Mouse (Mus musculus) ovary, postnatal 36 days (tissue): ENCODE results near the gene Dlx3.

Source experiments
- DNase-seq: peaks from one replicate; pipeline ENCODE4 v3.0.0; 2022; ENCODE audit warnings: low spot score, mixed read lengths

Gene Dlx3

GRCm38 (mm10) chr11:95119990-95120632 lies at the start of gene Dlx3:
TSS of gene Dlx3 (plus strand) at chr11:95120119.
- peak; percentile 32 for DNase-seq

DNA sequence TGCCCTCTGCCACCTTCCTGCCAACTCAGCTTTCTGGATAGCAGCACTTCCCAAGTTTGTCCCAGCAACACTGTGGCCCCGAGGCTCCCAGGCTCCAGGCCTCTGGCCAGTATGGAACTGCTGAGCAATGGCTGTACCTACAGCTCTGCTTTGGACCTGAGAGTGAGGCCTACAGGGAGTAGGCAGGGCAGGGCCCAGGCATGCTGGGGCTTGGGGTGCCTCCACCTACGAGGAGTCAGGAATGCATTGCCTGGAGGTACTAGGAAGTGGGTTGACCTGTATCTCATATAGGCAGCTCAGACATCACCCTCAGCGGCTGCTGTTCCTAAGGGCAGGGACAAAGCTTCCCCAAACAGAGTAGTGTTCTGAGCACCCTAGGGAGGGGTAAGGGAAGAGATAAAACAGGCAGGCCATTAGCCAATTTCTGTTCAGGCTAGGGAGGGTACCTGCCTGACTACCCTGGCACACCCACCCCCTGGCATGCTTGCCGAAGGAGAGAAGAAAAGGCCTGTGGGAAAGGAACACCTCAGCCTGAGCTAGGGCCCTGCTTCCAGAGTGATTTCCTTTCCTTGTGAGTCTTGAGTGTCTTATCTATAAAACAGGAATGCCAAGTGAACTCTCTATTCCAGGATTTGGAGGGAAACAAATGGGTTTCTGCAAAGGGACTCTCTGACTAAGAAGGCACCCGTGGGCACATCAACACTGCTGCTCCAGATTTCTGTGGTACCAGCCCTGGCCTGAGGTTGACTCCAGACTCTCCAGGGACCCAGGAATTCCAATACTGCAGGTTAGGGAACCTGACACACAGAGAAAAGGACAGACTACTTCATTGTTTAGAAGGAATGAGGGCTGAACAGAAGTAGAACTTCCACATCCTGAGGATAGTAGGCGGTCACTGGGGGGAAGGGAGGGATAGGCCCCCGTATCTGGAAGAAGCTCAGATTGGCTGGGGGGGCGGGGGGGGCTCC lies 49.5 kb upstream of the Dlx3 start:
- no peak for DNase-seq

DNA sequence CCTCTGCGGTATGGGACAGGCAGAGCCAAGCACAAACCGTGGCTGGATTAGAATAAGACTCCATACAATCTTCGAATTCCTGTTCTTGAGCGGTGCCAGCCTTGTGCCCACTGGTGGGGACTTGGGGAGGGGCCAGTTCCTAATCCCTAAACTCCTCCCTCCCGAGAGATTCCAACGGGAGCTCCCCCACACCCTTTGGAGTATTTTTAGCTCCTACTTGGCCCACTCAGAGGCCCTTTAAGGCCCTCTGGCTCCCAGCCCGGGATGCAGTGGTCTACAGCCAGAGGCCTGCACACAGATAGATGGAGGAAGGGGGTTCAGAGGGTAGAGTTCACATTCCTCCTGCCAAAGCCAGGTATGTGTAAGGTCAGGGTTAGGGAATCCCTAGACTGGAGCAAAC lies 48.7 kb upstream of the Dlx3 start:
- DNase-seq = peak; percentile 32

DNA sequence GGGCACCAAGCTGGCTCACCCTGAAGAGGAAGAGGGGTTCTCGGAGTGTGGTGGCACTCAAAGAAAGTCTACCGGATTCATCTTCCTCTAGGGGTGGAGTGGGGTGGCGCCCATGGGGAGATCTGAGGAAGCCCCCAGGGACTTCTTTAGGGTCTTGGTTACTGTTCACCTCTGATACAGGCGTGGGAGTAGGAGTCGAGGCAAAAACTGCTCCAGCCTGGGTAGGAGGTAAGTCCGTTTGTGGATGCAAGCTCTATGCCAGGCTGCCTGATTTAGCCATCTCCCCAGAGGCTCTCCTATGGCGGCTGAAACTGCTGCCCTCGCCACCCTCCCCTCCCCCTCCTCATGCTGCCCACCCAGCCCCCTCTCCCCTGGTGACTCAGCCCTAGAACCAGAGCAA lies 47.8 kb upstream of the Dlx3 start:
- no peak for DNase-seq

DNA sequence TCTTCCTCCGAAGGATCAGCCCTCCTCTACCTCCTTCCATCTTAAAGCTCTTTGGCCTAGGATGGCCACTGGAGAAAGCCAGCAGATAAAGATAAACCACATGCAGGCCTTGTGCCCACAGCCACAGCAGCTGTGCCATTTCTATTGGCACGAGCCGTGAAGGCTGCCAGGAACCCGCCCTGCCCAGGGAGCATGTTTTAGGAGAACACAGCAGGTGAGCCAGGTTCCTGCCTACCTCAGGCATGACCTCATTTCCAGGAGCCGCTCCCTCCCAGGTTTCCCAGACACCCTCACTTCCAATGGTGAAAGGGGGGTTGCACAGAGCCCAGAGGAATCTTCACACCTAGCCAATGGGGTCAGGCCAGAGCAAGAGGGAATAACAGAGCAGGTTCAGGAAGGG lies 47.1 kb upstream of the Dlx3 start:
- peak; percentile 30 for DNase-seq

- DNase-seq = no peak
Observed at GRCm38 (mm10) chr11:95073835-95074234, 46.1 kb upstream of the Dlx3 start.

GRCm38 (mm10) chr11:95074694-95075093 lies 45.2 kb upstream of the Dlx3 start:
- no peak for DNase-seq

DNA sequence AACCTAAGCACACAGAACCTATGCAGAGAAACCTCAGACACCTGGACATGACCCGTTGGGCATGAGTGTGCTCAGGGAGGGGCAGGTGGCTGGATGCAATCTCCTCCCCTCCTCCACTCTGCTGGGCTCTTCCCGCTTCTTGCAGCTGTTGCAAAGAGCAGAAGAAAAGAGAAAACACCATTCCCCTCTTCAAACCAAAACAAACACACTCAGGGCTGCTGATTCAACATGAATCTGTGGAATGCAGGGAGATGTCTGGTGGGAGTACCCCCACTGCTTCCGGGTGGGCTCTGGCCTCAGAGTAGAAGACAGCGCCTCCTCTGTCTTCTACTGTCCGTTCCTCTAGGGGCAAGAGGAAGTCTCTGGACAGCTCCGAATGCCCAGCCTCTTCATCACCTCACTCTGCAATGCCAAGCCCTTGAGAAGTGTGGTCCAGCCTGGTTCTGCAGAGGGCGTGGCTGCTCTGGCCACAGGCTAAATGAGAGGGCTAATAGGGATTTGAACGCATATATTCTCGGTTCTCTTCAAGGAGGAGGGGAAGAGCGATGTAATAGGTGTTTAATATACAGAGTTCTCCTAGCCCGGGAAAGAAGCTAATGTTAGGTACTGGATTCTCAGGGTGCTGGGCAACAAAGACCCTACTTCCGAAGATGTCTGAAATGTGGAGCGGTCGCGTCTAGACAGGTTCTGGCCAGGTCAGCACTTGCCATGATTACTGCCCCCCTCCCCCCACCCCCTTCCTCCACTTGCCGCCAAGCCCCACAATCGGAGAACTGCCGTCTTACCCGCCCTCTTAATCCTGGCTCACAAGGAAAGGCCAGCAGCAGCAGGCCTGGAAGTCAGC lies 44.5 kb upstream of the Dlx3 start:
- no peak for DNase-seq

DNA sequence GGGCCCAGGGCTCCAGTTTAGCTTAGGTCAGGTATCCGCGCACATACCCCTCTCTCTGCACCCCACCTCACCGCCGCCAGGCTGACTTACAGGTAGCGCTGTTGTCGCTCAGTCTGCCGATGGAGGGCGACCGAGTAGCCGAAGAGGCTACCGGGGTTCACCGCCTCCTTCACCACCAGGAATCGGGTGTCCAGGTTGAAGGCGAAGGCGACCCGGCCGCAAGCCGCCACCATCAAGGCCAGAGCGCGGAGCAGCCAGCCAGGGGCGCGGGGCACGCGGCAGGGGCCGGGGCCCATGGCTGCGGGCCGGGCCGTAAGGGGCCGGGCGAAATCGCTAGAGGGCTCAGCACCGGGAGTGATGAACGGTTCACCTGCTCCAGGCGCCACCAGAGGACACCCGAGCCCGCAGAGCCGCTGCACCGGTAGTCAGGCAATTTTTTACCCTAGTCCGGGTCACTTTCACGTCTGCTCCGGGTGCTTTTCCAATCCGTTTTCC lies 43.8 kb upstream of the Dlx3 start:
- DNase-seq = peak; percentile 55

DNA sequence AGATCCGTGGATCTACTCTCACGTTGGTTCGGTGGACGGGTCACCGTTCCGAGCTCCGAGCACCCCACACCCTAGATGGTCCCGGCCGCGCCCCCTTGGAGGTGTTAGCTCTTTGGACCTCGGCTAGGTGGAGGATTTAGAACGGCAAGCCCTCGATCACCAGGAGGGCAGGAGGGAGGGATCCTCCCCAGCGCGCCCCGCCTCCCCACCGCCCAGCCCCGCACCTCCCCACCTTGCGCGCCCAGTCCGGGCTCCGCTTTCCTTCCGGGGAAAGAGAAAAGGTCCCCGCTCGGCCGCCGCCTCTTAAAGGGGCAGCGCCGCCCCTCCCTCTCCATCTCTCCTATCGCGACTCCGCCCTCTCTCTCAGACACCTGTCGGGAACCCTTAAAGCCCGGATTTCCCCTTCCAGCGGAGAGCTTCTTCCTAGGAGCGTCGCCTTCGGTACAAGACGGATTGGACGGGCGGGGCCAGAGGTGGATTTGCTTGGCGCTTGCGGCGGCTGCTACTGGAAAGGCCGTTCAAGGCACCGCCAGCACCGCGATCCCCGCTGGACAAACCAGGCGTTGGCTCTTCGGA lies 43.3 kb upstream of the Dlx3 start, which contains the start of gene Itga3:
Gene Itga3, minus strand, starts transcription at position 266 of the 576 bp plus-strand sequence.
- peak; percentile 76 for DNase-seq

- no peak for DNase-seq
Observed at GRCm38 (mm10) chr11:95077956-95078355, 42.0 kb upstream of the Dlx3 start.

- no peak for DNase-seq
Observed at GRCm38 (mm10) chr11:95079256-95079875, 40.6 kb upstream of the Dlx3 start.

- no peak for DNase-seq
Observed at GRCm38 (mm10) chr11:95080783-95081182, 39.1 kb upstream of the Dlx3 start.

DNA sequence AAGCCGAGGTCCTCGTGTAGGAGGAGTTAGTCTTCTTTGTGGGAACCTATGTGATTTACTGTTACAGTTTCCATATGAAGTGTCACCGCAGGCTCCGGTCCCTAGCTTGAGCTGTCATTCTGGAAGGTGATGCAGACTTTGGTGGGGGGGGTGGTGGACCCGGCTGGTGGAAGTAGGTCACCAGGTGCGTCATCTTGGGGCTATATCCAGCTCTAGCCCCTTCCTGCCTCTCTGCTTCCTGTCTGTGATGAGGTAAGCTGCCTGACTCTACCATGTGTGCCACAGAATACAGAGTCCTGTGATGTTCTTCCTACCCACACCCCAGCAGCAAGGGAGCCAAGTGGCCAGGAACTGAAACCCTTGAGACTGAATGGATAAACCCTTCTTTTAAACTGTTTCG lies 37.0 kb upstream of the Dlx3 start:
- DNase-seq = no peak

DNA sequence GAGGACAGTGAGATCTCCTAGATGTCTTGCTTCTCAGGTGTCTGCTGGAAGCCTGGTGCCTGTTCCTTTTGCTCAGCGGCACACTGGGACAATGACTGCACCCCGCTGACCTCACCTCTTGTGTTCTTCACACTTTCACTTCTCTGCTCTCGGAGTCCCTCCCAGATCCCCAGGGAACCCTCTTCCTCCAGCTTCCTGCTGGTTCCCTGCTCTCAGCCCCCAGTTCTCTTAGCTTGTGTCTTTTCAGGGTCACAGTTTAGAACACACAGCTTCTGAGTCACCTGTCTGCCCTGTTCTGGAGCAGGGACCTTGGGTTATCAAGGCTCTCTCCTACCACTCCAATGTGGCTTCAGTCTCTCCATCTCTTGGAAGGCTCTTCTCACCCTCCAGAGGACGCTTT lies 35.7 kb upstream of the Dlx3 start:
- DNase-seq = no peak

DNA sequence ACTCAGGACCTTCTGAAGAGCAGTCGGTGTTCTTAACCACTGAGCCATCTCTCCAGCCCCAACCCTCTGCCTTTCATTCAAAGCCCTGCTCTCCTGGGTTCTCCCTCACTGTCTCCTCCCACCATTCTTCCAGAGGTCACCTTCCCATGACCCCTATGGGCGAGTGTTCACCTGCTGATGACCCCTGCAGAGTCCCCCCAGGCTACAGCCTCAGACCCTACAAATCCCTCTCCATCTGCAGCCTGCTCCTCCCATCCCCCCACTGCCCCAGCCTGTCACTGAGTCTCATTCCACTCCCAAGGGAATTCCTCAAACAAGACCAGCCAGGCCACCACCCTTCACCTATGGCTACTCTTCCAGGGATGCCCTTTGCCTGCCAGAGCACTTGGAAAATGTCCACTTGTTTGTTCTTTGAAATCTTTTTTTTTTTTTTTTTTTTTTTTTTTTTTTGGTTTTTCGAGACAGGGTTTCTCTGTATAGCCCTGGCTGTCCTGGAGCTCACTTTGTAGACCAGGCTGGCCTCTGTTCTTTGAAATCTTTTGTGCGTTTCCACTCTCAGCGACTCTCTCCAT lies 35.0 kb upstream of the Dlx3 start:
- DNase-seq = no peak

DNA sequence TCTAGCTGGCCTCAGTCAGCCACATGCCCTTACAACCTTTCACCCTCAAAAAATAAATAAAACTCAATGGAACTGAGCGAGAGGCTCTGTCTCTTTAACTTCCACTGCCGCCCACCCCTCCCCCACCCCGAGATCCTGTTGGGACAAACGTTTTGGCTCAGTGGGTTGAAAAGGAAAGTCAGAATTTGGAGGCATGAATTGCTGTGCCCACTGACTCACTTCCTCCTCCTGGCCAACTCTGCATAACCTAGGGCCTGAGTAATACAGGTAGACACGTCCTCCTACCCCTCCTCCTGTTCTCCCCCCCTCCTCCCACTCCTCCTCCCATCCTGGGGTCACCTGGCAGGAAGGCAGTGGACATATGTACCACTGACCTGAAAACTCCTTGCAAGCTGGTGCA lies 34.2 kb upstream of the Dlx3 start:
- DNase-seq = no peak

DNA sequence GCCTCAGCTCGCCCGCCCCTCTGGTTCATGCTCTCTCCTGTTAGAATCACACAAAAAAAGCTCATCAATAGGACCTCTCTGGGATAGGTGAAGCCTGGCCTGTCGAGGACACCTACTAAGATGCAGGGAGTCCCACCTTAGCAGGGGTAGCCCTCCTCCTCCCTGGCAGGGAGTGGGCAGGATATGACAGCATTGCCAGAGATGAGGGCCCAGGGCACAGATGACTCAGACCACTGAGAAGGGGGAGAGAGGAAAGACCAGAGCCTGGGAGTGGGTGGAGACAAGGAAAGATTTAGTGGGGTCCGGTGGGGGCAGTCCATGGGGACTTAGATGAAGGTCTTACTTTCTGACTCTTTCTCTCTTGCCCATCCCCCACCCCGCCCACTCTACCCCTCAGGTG lies 33.7 kb upstream of the Dlx3 start:
- no peak for DNase-seq

DNA sequence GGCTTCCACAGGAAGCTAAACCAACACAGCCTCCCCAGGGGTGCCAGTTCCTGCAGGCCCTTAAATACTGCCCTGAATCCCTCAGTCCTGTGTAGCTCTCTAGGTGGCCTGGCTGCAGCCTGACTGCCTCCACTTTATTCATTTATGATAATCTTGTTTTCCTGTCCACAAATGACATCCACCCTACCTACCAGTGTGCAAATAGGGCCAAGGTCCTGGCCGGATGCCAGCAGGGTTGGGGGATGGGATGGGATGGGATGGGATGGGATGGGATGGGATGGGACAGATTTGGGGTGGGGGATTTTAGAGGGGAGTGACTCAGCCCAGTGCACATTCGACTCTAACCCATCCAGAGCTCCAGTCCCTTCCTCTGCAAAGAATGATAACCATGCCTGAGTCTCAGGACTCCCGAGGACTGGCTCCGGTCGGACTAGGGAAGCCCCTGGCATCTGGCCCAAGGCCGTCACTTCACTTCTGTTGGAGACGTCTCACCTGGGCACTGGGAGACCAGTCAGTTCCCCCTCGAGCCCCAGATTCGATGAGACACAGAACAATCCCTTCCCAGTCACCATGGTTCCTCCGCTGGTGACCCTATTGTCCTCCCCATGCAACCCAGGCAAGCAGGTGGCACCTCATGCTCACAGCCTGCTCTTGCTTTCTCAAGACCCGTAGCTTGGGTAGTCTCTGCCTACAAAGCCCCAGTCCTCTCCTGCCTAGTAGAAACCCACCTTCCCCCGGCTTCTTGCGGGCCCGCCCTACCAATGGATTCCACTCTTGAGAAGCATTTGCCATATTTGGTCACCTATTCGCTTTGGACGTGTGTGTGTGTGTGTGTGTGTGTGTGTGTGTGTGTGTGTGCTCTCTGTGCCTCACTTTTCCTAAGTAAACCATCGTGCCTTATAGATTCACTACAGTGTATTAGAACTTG lies 32.4 kb upstream of the Dlx3 start:
- DNase-seq = no peak

DNA sequence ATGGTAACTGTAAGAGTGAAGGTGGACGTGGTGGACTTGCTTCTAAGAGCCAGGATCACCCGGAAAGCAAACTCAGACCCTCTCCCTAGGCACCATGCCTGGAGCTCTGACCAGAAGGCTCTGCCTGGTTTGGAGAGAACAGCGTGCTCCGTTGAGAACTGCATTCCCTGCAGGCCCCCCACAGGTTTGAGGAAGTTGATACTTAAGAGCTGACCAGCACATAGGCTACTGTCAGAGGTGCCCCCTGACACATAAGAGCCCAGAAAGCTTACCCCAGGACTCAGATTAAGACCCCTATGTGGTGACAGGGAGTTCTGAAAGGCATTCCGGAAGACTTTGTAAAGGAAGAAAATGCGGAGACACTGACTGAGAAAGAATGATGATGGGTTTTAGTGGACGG lies 31.6 kb upstream of the Dlx3 start:
- DNase-seq = no peak
